Mouse (Mus musculus) megakaryocyte, embryonic 14.5 days (primary cell): ENCODE results near the gene Timp3.

Experiments used
- FLI1 ChIP-seq: IDR thresholded peaks from 2 replicates; pipeline ENCODE4 v1.6.1; 2012; ENCODE audit warnings: low read length, inconsistent platforms, mixed read lengths
- GATA1 ChIP-seq: IDR thresholded peaks from 3 replicates; pipeline ENCODE4 v1.6.1; 2012; ENCODE audit warnings: mixed read lengths, low read length, inconsistent platforms, borderline replicate concordance

DNA sequence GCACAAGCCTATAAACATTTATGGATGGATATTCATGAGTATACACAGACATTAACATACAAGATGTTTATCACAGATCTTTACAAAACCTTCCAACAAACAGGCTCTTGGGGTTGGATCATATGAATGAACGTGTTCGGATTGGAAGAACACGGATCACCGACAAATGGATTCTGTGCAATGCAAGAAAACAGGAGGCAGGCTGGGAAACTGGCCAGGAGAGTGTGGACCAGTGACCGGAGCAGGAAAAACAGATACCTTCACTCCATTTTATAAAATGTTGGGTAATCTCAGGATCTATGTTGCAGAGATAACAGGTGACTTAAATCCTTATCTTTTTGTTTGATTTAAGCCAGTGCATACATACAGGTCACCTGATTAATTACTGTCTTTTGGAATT is 20.0 kb downstream of the Timp3 start:
- no peak for TF ChIP-seq GATA1
- TF ChIP-seq FLI1 = no peak
